Mouse (Mus musculus) adrenal gland, adult 8-10 months (tissue): ENCODE results near the gene Wdr82. TPM values are rescaled to one million over a fixed set of nuclear protein-coding genes. Genes with fewer than 3 reads are reported as not detected.

Source experiments
- DNase-seq: peaks from one replicate; pipeline ENCODE4 v3.0.0; 2022
- total RNA-seq, 4 experiments: library from RNA; stranded (reverse); gene quantifications; 2 replicates each; pipeline ENCODE4 v1.2.4; 2022

Gene Wdr82
- 100 to 1,000 TPM in 2 of 4 experiments, 10 to 100 TPM in 2; 64.6 to 102 (median 99.7) TPM for total RNA-seq

DNA sequence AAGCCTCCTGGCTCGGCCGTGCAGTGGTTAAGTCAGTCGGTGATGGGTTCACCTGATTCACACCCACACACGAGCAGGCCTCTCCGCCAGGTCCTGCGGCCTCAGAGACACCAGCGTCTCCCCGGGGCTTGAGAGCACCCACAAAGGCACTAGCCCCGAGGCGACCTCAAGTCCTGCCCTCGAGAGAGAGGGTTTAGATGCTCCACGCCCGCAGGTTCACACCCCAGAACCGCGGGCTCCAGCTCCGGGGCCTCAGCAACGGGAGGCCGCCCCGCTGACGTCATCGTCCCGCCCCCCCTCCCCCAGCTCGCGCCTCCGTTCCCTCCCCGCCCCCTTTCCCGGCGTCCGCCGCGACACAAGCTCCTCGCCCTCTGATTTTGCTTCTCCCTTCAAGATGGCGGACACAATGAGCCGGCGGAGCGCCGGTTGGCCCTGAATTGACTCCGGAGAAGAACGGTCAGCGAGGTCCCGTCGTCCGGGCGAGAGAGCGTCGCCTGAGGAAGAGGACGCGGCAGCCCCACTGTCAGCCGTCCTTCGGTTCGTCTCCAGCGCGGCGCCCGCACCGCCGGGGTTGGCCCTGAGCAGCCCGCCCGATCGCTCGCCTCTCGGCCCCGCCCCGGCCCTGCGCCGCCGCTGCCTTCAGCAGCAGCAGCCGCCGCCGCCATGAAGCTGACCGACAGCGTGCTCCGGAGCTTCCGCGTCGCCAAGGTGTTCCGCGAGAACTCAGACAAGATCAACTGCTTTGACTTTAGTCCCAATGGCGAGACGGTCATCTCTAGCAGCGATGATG is at the start of gene Wdr82:
Wdr82 (plus strand) TSS at position 373 of the 790 bp plus-strand sequence.
- DNase-seq = peak; percentile 87

DNA sequence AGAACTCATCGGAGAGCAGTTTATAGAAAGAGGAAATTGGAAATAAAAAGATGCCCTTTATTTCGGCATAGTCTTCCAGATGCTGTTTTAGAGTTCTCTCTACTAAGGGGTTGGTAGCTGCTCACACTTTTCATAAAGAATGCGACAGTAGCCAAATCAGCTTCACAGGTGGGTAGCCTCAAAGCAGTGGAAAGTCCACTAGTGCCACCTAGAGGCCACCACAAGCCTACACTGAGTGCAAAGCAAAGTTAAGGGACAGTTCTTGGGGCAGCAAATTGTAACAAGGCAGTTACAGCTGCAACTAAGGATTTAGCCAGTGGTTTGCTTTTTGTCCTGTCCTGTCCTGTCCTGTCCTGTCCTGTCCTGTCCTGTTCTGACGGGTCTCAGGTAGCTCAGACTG is 47.1 kb upstream of the Wdr82 start:
- DNase-seq = no peak

DNA sequence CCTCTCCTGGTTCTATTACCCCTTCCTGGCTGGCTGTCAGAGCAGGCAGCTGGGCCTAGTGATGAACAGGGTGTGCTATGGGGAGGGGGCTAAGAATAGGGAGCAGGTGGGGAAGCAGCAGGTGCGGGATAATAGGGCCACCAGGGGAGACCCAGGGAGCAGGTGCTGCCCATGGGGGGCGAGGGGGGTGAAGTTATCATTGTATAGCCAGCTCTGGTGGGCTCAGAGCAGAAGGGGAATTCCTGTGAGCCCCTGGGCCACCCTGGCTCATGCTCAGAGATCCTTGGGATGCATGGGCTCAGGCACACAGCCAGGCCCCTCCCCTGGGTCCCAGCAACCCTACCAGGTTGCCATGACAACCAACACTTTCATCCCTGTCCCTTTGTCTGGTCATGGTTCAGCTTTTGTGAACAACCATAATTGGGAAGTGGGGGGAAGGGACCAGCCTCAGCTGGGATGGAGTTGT is 43.9 kb upstream of the Wdr82 start:
- DNase-seq = no peak

DNA sequence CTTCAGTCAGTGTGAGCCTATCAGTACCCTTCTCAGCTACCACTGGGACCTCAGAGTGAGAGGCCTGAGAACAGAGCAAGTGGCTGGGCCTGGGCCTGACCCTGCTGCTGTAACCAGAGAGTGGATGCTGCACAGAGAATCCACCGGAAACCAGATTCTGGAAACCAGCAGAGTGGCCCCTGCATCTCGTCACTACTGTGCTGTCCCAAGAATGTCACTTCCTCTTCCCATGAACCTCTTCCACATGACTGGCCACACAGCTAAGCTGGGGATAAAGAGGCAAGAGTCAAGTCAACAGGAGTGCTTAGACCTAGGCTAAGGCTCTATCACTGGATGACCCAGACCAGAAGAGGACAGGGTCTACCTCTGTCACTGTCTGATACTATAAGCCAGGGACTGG is 41.7 kb upstream of the Wdr82 start:
- no peak for DNase-seq

DNA sequence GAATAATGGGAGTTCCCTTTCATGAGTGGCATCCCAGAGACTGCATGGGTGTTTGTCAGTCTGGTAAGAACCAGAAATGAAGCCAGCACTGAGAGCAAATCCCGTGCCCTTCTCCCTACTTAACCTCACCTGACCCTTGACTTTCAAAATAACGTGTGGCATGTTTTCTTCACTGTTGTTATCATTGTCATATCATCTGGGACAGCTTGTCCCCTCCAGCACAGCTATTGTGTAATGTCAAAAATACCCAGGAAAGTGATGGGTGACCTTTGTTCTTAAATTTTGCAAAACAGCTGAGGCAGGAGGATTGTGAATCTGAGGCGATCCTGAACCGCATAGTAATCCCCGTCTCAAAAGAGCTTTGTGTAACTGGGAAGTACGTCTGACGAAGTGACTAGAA is 40.5 kb upstream of the Wdr82 start:
- no peak for DNase-seq

DNA sequence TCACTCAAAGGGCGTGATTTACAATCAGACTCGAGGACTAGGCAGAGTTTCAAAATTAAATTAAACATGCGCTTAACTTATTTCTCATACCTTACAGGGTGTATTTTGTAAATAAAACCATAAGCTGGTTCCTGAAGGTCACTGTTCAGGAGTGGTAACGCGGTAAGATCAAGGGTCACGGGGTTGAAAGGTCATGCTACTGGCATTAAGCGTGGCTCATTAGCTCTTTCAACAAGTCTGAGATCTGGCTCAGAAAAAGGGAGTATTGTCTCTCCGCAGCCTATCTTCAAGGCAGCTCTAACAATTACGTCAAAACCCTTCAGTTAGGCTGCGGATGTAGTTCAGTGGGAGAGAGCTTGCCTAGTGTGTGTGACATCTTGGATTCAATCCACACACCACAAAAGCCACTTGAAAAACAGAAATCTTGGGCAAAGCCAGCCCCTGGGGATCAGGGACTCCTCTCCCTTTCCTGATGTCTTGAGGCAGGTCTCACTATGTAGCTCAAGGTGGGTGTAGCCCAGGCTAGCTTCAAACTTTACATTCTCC is 33.0 kb upstream of the Wdr82 start:
- no peak for DNase-seq

DNA sequence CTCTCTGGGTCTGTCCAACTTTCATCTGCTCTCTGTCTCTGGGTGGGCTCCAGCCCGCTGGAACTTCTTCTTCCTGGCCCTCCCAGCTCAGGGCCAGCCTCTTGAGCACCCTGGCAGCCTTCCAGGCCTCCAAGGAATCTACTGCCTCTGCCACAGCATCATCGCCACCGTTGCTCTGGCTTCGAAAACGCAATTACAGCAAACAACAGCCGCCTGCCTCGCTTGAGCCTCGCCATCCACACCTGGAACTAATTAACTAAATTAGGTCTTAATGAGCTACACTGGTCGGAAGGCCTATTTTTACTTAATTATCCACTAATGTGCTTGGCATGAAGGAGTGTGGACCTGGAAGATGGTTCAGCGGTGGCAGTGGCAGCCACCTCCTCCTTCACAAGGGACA is 31.0 kb upstream of the Wdr82 start:
- no peak for DNase-seq

DNA sequence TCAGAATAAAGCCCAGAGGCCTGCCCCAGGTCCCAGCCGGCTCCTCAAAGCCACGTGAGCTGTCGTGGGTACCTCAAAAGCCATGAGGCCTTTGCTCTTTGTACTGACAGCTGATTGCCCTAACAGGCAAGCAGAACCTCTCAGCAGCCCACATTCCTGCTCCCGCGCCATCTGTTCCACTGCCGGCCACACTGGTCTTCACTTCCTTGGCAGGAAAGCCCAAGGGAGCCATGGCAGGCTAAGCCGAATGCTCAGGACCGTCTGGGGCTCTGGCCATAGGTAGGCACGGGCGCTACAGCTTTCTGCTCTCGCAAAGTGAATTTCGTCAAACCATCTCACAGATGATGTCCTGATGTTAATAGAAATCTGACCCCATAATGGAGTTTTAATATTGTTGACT is 28.8 kb upstream of the Wdr82 start:
- DNase-seq = no peak

DNA sequence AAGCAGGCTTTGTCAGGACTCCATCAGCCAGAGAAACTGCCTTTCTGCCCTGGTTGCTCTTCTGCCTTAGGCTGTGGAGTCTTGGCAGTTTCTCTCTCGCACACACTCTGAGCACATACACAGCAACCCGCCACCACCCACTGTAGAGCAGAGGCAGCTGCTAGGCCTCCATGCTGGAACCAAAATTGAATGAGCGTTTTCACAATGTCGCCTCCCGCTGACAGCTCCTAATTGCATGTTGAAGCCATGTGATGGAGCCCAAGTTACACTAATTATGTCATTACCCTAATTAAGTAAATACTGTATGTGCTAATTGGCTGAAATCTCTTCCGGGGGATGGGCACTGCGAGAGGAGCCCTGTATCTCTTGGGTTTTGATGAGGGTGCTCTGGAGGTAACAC is 26.6 kb upstream of the Wdr82 start:
- no peak for DNase-seq

DNA sequence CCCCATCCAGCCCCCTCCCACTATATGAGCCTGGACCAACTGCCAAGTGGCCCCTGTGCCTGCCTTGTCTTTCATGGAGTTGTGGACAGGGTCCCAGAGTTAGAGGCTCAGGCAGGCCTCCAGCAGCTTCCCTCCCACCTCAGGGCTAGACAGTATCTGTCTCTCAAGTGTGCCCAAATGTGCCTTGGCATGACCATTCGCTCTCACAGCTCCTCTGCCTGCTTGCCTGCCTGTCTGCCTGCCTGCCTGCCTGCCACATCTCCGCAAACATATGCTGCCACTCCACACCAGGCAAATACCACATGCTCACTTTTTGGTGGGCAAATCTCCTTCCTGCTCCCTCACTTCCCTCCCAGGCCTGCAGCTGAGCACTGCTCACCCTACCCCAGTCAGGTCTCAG is 25.1 kb upstream of the Wdr82 start:
- no peak for DNase-seq

DNA sequence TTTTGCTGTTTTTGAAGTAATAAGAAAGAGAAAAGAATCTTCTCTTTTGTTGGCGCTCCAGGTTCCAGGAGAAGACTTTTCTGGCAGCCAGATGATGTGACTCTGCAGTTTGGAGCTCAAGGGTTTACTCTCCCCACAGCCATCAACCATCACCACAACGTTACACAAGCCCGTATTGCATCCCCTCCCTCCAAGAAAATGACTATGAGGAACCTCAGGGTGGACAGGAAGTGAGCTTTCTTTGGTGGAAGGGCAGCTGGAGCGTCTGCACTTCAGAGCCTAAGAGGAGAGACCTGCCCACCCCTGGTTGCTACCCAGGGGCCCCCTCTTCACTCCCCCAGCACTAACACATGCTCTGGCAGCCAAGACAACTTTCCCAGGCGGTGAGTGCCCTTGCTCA is 23.4 kb upstream of the Wdr82 start:
- DNase-seq = no peak

DNA sequence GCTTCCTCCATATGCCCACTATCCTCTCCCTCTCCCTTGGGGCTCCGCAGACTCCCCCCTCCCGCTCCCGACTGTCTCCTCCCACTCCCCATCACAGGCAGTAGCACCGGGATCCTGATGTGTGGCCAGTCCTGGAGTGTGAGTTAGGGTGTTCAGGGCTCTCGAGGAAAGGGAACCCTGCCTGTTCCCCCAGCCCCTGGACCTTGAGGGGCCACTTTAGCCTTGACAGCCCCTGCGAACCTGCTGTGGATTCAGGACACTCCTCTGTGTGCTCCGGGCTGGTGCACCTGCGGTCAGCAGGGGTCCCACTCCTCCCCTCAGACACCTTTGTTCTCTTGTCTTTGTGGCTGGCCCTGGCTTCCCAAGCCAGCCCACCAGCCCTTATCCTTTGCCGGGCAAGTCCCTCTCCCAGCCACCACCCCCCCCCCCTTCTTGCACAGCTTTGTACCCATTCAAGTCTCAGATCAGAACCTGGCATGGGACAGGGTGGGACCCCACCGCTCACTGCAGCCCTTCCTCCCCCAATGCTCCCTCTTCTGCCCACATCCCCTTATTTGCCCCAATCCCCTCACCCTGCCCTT is 22.8 kb upstream of the Wdr82 start:
- no peak for DNase-seq

DNA sequence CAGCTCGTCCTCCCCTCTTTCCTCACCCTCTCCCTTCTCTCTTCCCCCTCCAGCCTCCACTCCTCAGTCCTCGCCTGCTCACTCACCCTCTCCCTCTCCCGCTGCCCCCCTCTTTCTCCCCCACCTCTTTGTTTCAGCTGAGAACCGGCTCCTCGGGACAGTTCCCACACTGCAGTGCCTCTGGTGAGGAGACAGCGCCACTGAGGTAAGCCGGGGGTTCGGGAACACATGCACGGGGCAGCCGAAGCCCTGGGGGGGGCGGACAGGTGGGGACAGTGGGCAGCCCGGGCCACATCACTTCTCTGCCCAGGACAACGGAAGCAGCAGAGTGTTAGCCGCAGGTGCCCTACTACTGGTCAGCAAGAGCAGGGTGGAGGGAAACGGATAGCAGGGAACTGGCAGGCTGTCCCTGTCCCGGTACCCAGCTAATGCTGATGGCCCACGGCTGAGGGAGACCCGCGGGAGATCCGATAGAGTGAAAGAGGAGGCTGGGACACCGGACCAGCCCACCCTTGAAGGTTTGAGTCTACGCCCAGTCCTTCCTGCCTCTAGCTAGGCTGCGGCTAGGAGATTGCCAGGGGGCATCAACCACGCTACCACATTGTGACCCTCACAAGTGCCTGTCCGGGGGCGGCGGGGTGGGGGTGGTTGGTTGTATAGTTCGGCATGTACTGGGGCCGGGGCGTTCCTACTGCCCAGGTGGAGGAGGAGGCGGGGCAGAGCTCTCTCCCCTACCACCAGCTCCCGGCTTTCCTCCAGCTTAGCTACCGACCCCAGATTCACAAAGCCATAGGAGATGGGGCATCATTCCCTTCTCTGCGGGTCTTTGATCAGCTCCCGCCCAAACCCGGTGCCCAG is 22.0 kb upstream of the Wdr82 start:
- DNase-seq = no peak

DNA sequence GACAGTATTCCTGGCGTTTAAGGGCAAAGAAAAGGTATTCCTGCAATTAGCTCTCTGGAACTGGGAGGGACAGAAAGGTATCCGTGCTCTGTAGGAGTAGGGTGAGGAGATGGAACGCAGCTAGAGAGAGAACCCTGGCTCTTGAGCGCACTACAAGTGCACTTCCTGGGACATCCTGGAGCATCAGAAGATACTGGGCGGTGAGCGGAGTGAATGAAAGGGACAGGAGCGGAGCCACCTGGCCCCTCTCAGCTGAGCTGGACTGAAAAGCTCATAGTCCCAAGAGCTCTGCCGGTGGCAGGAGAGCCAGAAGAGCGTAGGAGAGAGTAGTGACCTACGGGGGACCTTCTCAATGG is 21.4 kb upstream of the Wdr82 start:
- DNase-seq = no peak

DNA sequence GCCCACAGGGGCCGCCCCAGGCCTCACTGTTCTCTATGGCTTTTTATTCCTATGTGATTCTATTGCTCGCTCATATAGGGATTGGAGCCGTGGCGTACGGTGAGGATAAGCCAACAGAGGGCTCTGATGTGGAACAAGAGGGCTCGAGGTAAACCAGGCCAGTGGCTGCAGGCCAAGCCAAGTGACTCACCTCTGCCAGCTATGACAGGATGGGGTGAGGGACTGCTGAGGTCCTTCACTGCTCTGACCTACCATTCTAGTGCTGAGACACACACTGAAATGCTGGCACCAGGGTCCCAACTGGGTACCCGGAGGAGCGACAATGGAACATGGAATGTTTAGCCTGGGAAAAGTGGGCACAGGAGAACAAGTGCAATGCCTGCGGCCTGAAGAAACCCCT is 16.6 kb upstream of the Wdr82 start:
- peak; percentile 78 for DNase-seq

DNA sequence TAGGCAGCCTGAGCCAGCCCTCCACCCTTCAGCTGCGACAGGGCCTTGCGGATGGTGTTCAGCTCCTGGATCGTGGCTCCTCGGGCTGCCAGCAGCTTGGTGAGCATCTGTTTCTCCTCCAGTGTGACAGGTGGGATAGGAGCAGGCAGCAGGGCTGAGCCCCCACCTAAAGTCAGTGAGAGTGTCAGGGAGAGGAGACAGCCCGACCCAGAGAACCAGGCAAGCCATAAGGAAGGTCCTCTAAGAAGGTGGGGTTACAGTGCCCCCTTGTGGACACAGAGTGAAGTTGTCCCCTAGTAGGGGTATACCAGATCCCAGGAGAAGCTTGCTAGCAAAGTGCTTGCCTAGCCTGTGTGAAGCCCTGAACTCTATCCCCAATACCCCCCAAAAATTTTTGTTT is 14.3 kb upstream of the Wdr82 start:
- DNase-seq = no peak

DNA sequence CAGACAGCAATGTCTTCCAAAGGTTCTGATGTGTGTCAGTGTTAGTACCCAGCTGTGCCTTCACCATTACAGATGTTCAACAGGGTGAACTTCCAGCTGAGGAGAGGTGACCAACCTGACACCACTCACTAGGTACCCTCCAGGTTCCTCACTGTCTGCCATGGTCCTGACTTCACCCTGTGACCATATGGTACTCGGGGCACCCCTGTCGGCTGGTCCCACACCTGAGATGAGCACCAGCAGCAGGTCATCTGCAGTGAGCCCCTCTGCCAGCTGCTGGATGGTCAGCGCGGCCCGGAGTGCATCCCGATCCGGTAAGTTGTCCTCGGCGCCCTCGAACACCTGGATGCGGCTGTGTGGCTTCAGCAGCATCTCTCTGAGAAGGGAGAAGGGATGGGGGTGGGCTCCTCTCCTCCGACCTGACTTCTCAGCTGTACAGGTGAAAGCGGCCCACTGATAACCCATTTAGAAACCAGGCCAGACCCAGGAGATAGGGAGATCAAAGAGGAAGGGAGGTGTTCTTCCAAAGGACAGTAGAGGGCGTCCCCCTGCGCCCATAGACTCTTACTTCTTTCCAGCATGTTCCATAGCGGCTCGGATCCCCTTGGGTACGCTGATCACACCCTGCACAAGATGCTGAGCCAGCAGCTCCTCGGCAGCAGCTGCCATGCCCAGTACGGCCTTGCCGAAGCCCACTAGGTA is 13.7 kb upstream of the Wdr82 start:
- DNase-seq = no peak

DNA sequence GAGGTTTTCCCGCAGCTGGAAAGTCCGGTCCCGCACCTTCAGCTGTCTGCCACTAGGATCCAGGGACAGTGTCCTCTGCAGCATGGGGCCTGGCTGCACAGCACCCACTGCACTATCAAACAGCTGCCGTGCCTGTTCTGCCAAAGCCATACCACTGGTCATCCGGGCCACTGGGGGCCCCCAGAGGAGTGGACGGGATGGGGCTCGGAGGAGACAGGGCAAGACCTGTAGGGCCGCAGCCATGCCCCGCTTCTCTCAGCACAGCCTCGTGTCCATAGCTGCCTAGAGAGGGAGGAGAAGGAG is 13.2 kb upstream of the Wdr82 start:
- no peak for DNase-seq

DNA sequence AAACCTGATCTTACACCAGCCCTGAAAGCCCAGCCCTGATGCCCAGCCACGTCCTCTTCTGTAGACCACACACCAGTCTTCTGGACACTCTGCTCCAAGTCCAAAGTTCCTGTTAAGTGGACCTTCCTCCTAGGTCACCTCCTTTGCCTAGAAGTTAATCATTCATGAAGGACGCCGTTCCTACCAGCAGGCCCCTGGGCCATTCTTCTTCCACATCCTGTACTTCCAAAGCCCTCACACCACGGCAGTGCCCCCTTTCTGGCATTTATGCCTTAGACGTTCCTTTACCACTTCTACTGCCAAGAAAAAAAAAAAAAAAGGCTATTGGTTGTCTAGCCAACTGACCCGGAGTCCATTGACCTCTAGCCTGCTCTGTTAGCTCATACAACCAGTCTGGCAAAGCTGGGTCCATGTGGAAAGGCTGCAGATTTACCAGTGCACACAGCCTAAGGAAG is 12.7 kb upstream of the Wdr82 start, which contains the start of gene Glyctk:
Glyctk (minus strand) TSS at position 102 of the 455 bp plus-strand sequence.
- DNase-seq = no peak

DNA sequence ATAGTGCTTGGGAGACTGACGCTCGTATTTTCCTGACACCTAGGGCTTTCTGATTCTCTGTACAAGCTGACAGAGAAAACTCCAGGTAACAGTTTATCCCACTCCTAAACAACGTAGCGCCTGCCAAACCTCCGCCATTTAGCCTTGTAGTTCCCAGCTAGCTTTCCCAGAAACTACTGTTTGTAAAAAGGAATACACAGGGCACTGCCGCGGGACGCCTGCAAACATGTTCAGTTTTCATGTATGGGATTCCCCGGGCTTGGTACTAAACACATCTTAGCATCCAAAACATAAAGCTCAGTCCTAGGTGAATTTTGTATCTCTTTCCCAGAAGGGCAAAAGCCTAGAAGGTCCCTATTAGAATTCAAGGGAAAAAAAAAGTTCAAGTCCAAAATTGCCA is 11.5 kb upstream of the Wdr82 start:
- no peak for DNase-seq

DNA sequence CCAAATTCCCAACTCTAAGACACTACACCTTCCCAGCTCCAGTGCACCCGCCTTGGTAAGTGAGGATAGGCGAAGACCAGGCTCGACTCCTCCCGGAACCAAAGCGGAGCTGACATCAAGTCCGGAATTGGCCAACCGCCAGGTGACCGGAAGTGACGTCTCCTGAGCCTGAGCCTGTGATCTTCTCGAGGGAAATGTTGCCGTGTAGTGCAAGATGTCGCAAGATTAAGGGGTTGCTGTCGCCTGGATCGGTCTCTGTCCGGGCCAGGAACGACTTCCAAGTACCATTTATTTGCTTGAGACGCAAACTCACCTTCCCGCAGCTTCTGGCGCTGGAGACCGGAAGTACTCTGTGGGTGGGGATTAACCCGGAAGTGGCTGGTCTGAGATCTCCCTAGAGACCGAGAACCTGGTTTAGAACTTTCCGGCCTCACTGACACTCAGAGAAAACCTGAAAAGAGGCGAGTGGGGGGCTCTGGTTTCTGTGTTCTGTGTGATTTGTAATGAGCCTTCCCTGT is 10.9 kb upstream of the Wdr82 start:
- peak; percentile 90 for DNase-seq

DNA sequence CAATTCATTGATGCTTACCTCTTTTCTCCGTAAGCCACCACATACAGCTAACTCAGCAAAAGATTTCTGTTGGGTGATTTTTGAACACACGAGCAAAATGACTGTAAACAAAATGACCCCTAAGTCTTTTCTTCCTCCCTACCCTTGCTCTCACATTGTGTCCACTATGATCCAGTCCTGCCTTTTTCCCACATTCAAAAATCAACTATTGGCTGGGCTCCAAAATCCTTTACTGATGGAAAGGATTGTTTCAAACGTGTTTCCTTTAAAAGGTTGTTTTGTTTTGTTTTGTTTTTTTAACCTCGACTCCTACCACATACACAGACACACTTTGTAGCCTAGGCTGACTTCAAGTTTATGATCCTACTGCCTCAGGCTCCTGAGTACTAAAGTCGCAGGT is 10.3 kb upstream of the Wdr82 start:
- no peak for DNase-seq
